Mouse (Mus musculus): ENCODE measurements at regions not wholly inside any gene's neighbourhood (a gene's known extent, or its start where the extent isn't known, plus 50 kb on each side); places are given as distances from the start of the nearest gene placed in this dataset.
A peak's percentile ranks its signal among the peaks of the same experiment; 100 is the strongest.

DNA sequence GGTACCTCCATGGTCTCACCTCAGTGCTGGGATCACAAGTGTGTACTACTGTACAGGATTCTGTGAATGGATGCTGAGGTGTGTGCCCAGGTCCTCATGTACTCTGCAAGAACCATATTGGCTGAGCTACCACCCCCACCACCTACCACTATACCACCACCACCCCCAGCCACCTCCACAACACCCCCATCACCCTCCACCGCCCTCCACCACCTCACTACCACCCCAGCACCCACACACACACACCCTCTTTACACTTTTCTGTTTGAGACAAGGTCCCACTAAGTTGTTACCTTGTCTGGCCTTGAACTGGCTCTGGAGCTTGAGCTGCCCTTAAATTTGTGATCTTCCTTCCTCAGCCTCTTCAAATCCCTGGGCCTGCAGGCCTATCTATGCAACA, 73.3 kb downstream of the Il9r start:
- WGBS = 50% methylated on average over 1 of the region's 1 CpGs
- no peak for DNase-seq (ENCODE audit: low spot score)
- no peak for ATAC-seq (ENCODE audit: insufficient read depth, low read depth)
- Histone ChIP-seq H3K9me3 (replicated peaks; ENCODE audit: control insufficient read depth, low read length) (no peaks in the 10 kb centered on the region), H3K4me3 (ENCODE audit: low read depth, low read length) (no peak overlapping the region), H3K36me3 (replicated peaks; ENCODE audit: control insufficient read depth, insufficient read depth, low read length) (no peaks in the 10 kb centered on the region), H3K4me1 (ENCODE audit: control insufficient read depth, insufficient read depth) (no peaks in the 10 kb centered on the region), H3K4me2 (ENCODE audit: low read depth, low read length) (no peak overlapping the region), H3K27ac (ENCODE audit: low read depth) (no peak overlapping the region), H3K9ac (replicated peaks; ENCODE audit: low read depth, low read length) (no peak overlapping the region), H3K27me3 (ENCODE audit: control insufficient read depth, insufficient read depth, low read length) (no peaks in the 10 kb centered on the region)
- TF ChIP-seq EP300 (IDR thresholded peaks at IDR 0.05; ENCODE audit: low read depth) = no peak
- no peak for TF ChIP-seq CTCF (IDR thresholded peaks at IDR 0.05; ENCODE audit: low read depth)

DNA sequence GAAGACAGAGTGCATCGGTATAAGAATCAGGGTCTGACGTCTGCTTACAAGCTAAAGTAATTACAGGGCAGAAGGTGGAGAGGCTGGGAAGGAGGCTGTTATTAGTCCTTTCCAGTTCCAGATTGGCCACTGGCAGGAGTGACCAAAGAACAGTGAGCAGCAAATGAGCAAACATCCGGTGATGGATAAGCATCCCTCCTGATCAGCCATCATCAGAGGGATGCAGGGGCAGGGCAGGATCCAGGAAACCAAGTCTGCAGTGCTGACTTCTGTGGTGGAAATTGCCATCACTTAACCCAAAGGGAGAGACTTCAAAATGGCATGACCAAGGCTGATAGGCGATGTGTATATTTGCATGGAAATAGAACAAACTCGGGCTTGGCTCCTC, 73.8 kb downstream of the Il9r start:
- Histone ChIP-seq H3K4me1 (ENCODE audit: control insufficient read depth, insufficient read depth) (no peaks in the 10 kb centered on the region), H3K4me3 (ENCODE audit: low read depth, low read length) (no peak overlapping the region), H3K27me3 (ENCODE audit: control insufficient read depth, insufficient read depth, low read length) (no peaks in the 10 kb centered on the region), H3K4me2 (ENCODE audit: low read depth, low read length) (no peak overlapping the region), H3K36me3 (replicated peaks; ENCODE audit: control insufficient read depth, insufficient read depth, low read length) (no peaks in the 10 kb centered on the region), H3K9me3 (replicated peaks; ENCODE audit: control insufficient read depth, low read length) (no peaks in the 10 kb centered on the region), H3K27ac (ENCODE audit: low read depth) (peak overlapping the region; percentile 47; the same call in 1 of the 2 replicates), H3K9ac (replicated peaks; ENCODE audit: low read depth, low read length) (no peak overlapping the region)
- TF ChIP-seq CTCF (IDR thresholded peaks at IDR 0.05; ENCODE audit: low read depth) = no peak
- no peak for TF ChIP-seq EP300 (IDR thresholded peaks at IDR 0.05; ENCODE audit: low read depth)
- no peak for ATAC-seq (ENCODE audit: insufficient read depth, low read depth)
- DNase-seq (ENCODE audit: low spot score) = no peak
- WGBS = 70% methylated on average over 5 of the region's 5 CpGs

DNA sequence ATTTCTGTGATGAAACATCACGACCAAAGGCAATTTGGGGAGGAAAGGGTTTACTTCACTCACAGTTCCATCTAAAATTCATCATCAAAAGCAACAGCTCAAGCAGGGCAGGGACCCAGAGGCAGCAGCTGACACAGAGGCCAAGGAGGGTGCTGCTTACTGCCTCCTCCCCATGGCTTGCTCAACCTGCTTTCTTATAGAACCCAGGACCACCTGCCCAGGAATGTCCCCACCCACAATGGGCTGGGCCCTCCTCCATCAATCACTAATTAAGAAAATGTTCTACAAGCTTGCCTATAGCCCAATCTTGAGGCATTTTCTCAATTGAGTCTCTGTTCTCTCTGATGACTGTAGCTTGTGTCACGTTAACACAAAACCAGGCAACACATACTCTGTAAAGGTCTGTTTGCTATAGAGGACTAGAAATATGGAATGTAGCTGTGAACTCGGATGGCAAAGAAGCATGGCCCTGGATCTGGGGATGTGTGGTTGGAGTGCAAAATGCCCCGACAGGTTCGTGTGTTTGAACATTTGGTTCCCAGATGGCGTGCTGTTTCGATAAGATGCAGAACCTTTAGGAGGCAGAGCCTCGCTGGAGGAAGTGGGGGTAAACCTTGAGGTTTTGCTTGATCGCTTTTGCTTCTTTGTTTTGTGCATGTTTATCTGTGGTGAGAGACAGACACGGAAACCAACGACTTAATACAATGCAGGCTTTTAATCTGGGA, 74.3 kb downstream of the Il9r start:
- no peaks in the 10 kb centered on the region for H3K4me1 ChIP-seq (ENCODE audit: control insufficient read depth, insufficient read depth)
- 52% methylated on average over 11 of the region's 11 CpGs for WGBS

DNA sequence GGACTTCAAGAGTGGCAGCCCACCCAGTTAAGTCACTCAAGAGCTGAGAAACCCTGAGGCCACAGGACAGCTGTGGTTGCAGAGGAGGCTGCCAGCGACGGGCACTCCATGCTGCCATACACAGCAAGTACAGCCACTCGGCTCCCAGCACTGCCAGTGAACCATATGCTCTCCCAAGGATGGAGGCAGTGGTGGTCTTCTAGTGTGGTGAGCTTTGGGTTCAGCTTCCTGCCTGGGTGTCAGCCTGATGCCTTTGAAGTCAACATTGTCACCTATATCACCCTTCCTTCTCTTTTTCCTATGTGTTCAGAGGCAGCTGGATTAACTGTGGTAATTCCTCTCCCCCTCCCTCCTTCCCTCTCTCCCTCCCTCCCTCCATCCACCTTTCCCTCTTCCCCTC, 79.5 kb downstream of the Il9r start:
- 57% methylated on average over 3 of the region's 3 CpGs for WGBS
- Histone ChIP-seq H3K4me3 (ENCODE audit: low read depth, low read length) (no peak overlapping the region), H3K9ac (replicated peaks; ENCODE audit: low read depth, low read length) (no peak overlapping the region), H3K4me2 (ENCODE audit: low read depth, low read length) (no peak overlapping the region), H3K27me3 (ENCODE audit: control insufficient read depth, insufficient read depth, low read length) (peaks cover 6% of the 10 kb centered on the region; the same call in 1 of the 2 replicates), H3K27ac (ENCODE audit: low read depth) (no peak overlapping the region), H3K4me1 (ENCODE audit: control insufficient read depth, insufficient read depth) (no peaks in the 10 kb centered on the region), H3K9me3 (replicated peaks; ENCODE audit: control insufficient read depth, low read length) (no peaks in the 10 kb centered on the region), H3K36me3 (replicated peaks; ENCODE audit: control insufficient read depth, insufficient read depth, low read length) (no peaks in the 10 kb centered on the region)
- no peak for ATAC-seq (ENCODE audit: insufficient read depth, low read depth)
- TF ChIP-seq EP300 (IDR thresholded peaks at IDR 0.05; ENCODE audit: low read depth) (no peak), CTCF (IDR thresholded peaks at IDR 0.05; ENCODE audit: low read depth) (no peak)
- no peak for DNase-seq (ENCODE audit: low spot score)

More for the DNA sequence above, 74.3 kb downstream of the Il9r start:
- H3K4me2 ChIP-seq (ENCODE audit: low read depth, low read length) = no peak overlapping the region
- no peak for ATAC-seq (ENCODE audit: insufficient read depth, low read depth)
- no peaks in the 10 kb centered on the region for H3K27me3 ChIP-seq (ENCODE audit: control insufficient read depth, insufficient read depth, low read length)
- TF ChIP-seq EP300 (IDR thresholded peaks at IDR 0.05; ENCODE audit: low read depth) (no peak), CTCF (IDR thresholded peaks at IDR 0.05; ENCODE audit: low read depth) (no peak)
- H3K9ac ChIP-seq (replicated peaks; ENCODE audit: low read depth, low read length) = no peak overlapping the region
- H3K4me3 ChIP-seq (ENCODE audit: low read depth, low read length) = no peak overlapping the region
- H3K27ac ChIP-seq (ENCODE audit: low read depth) = peak overlapping the region; percentile 20; the same call in 1 of the 2 replicates
- DNase-seq (ENCODE audit: low spot score) = no peak
- no peaks in the 10 kb centered on the region for H3K9me3 ChIP-seq (replicated peaks; ENCODE audit: control insufficient read depth, low read length)
- no peaks in the 10 kb centered on the region for H3K36me3 ChIP-seq (replicated peaks; ENCODE audit: control insufficient read depth, insufficient read depth, low read length)

DNA sequence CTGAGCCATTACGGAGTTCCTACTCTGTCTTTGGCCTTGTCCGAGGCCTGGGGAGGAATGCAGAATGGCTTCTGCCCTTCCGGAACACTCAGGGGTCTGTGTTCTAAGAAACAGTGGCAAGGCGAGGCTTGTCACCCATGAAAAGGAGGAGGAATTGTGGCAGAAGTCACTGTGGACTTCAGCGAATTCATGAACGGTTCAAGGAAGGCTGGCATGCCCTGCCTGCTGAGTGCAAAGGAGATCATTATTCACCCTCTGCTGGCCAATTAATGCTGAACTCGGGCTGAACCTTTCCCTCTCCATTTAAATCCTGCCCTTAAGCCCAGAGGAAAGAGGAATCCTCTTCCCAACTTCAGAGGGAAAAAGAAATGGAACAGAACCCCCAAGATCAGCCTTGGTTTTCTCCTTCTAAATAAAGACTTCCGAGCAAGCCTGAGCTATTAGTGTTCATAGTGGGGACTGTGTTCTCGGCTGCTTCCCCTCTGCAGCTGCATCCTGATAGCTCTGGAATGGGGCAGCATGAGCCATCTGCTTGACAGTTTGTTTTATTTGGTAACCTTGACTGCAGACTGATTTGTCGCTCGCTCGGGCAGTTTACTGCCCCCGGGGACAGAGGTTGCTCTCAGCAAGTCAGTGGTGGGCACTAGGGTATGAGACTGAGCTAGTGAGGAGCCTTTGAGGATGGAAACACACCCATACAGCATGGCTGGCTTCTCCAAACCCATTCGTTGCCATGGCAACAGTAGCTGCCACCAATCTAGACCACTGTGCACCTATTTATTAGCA, 81.0 kb downstream of the Il9r start:
- Histone ChIP-seq H3K4me3 (ENCODE audit: low read depth, low read length) (no peak overlapping the region), H3K4me2 (ENCODE audit: low read depth, low read length) (no peak overlapping the region), H3K4me1 (ENCODE audit: control insufficient read depth, insufficient read depth) (no peaks in the 10 kb centered on the region), H3K27me3 (ENCODE audit: control insufficient read depth, insufficient read depth, low read length) (peaks cover 6% of the 10 kb centered on the region; the same call in 1 of the 2 replicates), H3K27ac (ENCODE audit: low read depth) (no peak overlapping the region), H3K9ac (replicated peaks; ENCODE audit: low read depth, low read length) (no peak overlapping the region), H3K36me3 (replicated peaks; ENCODE audit: control insufficient read depth, insufficient read depth, low read length) (no peaks in the 10 kb centered on the region), H3K9me3 (replicated peaks; ENCODE audit: control insufficient read depth, low read length) (peaks cover 5% of the 10 kb centered on the region; the same call in 1 of the 2 replicates)
- TF ChIP-seq EP300 (IDR thresholded peaks at IDR 0.05; ENCODE audit: low read depth) = no peak
- TF ChIP-seq CTCF (IDR thresholded peaks at IDR 0.05; ENCODE audit: low read depth) = peak; percentile 20; the same call in 1 of the 2 replicates
- ATAC-seq (ENCODE audit: insufficient read depth, low read depth) (no peak), DNase-seq (ENCODE audit: low spot score) (no peak)
- 37% methylated on average over 14 of the region's 14 CpGs for WGBS

Measured in heart, postnatal 0 days (tissue).